Comparison of ENCODE assay signal across 8 mouse cellular contexts in the genomic region with DNA sequence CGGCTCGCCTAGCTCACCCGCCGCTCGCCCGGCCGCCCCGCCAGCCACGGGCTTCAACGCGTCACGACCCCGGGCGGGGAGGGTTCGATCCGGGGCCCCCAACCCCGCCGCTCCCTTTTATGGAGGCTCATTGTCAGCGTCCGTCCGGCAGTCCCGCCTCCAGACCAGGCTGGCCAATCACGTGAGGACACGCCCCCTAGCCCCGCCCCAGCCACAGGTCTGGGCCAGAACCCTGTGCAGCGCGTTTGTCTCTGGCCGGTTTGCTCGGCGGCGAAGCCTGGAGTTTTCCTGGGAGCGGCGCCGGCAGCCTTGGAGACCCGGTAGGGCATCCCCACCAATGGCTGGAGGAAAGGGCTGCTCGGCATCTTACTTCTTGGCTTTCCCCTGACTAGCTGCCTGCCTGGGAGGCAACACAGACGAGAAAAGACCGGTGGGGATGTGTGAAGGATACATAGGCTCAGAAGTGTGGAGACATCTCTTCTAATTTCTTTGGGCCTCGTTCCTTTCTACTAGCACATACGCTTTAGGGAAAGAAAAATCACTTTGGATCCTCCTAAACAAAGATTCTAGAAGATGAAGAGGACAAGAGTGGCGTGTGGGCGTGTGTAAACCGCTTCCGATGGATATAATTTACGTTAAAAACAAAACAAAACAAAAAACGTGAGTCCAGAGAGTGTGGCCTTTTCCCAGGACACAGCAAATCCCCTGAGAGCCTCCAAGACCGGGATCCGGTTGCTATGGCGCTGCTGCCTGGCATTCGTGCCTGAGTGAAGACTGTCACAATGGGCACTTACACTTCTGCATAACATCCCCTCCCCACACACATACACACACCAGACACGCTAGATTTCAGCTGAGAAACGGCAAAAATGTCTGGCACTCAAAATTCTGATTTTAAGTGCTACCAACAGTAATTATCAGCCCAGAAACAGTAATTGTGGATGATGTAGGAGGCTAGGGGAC. TPM values are rescaled to one million over a fixed set of nuclear protein-coding genes. Genes with fewer than 3 reads are reported as not detected.
DNase-seq lines count a peak whose midpoint lies in the region; ATAC-seq and TF ChIP-seq lines count a peak whose summit lies in the region.

A gene (minus strand): TSS at position 92 of the 963 bp plus-strand sequence.

- H3K4me2 ChIP-seq in hindbrain, postnatal 0 days (ENCODE audit: low read depth, low read length): peak within 1 kb of the TSS; percentile 75

- DNase-seq in ZHBTc4 (ENCODE audit: low read depth, low spot score): peak; percentile 97
- peak; percentile 99 for DNase-seq in gastrocnemius, adult 2 months
- peak; percentile 98 for DNase-seq in hindbrain, postnatal 0 days (ENCODE audit: low spot score)
- peak; percentile 98 to 99 for DNase-seq in left cerebral cortex, adult 2 months (ENCODE audit: extremely low spot score in 1 of 2, low spot score in 2 of 2)
- DNase-seq in right cerebral cortex, adult 2 months (ENCODE audit: low spot score in 2 of 2): peak; percentile 98 to 99
- peak; percentile 99 for DNase-seq in urinary bladder, postnatal 14 days (ENCODE audit: low spot score)

- TF ChIP-seq CTCF in gastrocnemius, adult 2 months (IDR thresholded peaks at IDR 0.05): no peak
- no peak; the same call in 1 of the 2 replicates for TF ChIP-seq CTCF in hindbrain, postnatal 0 days (IDR thresholded peaks at IDR 0.05; ENCODE audit: low read depth)
- no peak for TF ChIP-seq CTCF in left cerebral cortex, adult 2 months (IDR thresholded peaks at IDR 0.05)

- intact Hi-C loops in gastrocnemius, adult 2 months (cut with DNase I): loop anchor here (5.0 kb wide), 1 partner anchor 41 kb away; a partner anchor contains a TSS
- intact Hi-C loops in left cerebral cortex, adult 2 months (cut with DNase I): loop anchor here (2.0 kb wide), 1 partner anchor 34 kb away; a partner anchor contains a TSS

- peak within 1 kb of the TSS; percentile 93 for H3K4me3 ChIP-seq in gastrocnemius, adult 2 months
- H3K4me3 ChIP-seq in hindbrain, postnatal 0 days (ENCODE audit: low read length): peak within 1 kb of the TSS; percentile 63
- peak within 1 kb of the TSS; percentile 92 for H3K4me3 ChIP-seq in left cerebral cortex, adult 2 months

- H3K27ac ChIP-seq in gastrocnemius, adult 2 months: peak within 1 kb of the TSS; percentile 93
- peak within 1 kb of the TSS; percentile 95 for H3K27ac ChIP-seq in hindbrain, postnatal 0 days
- peak within 1 kb of the TSS; percentile 92 for H3K27ac ChIP-seq in left cerebral cortex, adult 2 months

- peak within 1 kb of the TSS; percentile 90 for H3K9ac ChIP-seq in hindbrain, postnatal 0 days (replicated peaks; ENCODE audit: low read length)

- ATAC-seq in common myeloid progenitor, adult 5-6 weeks (replicated peaks; ENCODE audit: low read depth, poor library complexity, severe bottlenecking): peak; percentile 95
- ATAC-seq in hindbrain, postnatal 0 days: peak; percentile 98
- peak; percentile 96 for ATAC-seq in megakaryocyte, adult 5-6 weeks (ENCODE audit: poor library complexity, severe bottlenecking)

- H3K27me3 ChIP-seq in hindbrain, postnatal 0 days (ENCODE audit: insufficient read depth, low read length): no peaks in the 10 kb centered on the region

- H3K4me1 ChIP-seq in hindbrain, postnatal 0 days (ENCODE audit: insufficient read depth, low read length): peaks cover 20% of the 10 kb centered on the region

- under 1% methylated on average over 50 of the region's 52 CpGs for WGBS in hindbrain, postnatal 0 days

- H3K9me3 ChIP-seq in hindbrain, postnatal 0 days (ENCODE audit: low read length): no peaks in the 10 kb centered on the region

- H3K36me3 ChIP-seq in hindbrain, postnatal 0 days (ENCODE audit: insufficient read depth, low read length): no peaks in the 10 kb centered on the region

RNA-seq across cellular contexts. Expression of the gene that starts here (rescaled TPM):
- total RNA-seq in common myeloid progenitor, adult 5-6 weeks (2017): 9.1 and 11.8 TPM in 2 replicates
- 1 to 10 TPM; 8.0 to 10.0 TPM for total RNA-seq in gastrocnemius, adult 2 months (2021)
- total RNA-seq in hindbrain, postnatal 0 days (2014; rRNA removed): 37.1 and 57.3 TPM in 2 replicates
- polyA plus RNA-seq in hindbrain, postnatal 0 days (2015; fragmentation: Nextera tagmentation; extraction: Ambion mirVana): 19.0 and 19.8 TPM in 2 replicates
- total RNA-seq in left cerebral cortex, adult 2 months (2021): 10 to 100 TPM; 27.9 to 28.0 TPM
- total RNA-seq in megakaryocyte, adult 5-6 weeks (2015): 6.8 and 9.4 TPM in 2 replicates
- 5.8 and 9.0 TPM in 2 replicates for total RNA-seq in megakaryocyte, adult 5-6 weeks (2017)

Comparison
In these comparisons a context has a peak if more than half of its experiments do, and no peak if none do; other contexts are left out.
1. Peak in every context shown above with its lines: DNase-seq, ATAC-seq, H3K4me3 ChIP-seq and H3K27ac ChIP-seq.